Mouse (Mus musculus) spleen, postnatal 36 days (tissue): ENCODE data around the gene Proser1.
A peak's percentile ranks its signal among the peaks of the same experiment; 100 is the strongest.

Source experiments
- DNase-seq, 2 experiments: peaks; one replicate each; pipeline ENCODE4 v3.0.0; 2022; ENCODE audit warnings: low spot score in 2 of 2, mixed read lengths in 1 of 2

Gene Proser1

GRCm38 (mm10) chr3:53463046-53463764 is at the start of gene Proser1, which contains the start of gene Nhlrc3:
Gene Proser1 (plus strand): TSS chr3:53463666.
Gene Nhlrc3 (minus strand): TSS chr3:53463332.
- peak; percentile 93 for DNase-seq

DNA sequence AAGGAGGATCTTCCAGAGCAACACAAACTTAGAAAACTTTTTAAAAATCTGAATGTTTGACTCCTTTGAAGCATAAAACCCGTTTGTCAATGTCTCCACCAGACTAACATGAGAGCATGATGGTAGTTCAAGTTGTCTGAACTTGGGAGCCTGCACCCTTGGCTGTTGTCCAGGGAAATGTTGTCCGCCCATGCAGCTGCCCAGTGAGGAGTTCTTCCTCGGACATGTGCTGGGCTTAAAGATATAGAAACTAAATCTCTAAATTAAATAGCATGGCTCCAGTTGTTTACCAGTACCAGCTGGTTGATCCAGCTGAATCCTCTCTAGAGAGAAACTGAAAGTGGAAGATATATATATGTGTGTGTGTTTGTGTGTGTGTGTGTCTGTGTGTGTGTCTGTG is 49.5 kb upstream of the Proser1 start:
- DNase-seq: no peak

DNA sequence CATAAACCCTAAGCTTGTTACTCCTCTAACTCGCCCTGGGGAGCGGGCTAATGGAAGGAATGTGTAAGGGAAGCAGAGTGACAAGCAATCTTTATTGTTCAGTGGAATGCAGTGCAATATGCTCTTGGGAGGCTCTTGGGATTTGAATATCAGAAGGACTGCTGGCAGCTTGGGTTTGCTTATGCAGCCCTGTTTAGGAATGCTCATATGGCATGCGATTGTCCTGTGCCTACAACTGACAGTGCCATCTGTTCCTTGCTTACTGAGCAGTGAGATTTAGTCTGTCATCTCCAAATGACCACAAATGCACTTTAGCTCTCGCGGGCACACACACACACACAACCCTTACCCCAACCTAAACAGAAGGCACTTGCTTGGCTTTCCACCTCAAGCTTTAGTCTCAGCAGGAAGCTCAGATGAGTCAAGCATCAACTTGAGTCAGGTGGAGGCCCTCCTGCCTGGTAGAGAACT is 47.4 kb upstream of the Proser1 start:
- no peak for DNase-seq

- no peak for DNase-seq
Measured at GRCm38 (mm10) chr3:53417701-53418100, 45.8 kb upstream of the Proser1 start.

GRCm38 (mm10) chr3:53421656-53422055 is 41.8 kb upstream of the Proser1 start:
- DNase-seq: no peak

GRCm38 (mm10) chr3:53422691-53423090 is 40.8 kb upstream of the Proser1 start:
- no peak for DNase-seq

DNA sequence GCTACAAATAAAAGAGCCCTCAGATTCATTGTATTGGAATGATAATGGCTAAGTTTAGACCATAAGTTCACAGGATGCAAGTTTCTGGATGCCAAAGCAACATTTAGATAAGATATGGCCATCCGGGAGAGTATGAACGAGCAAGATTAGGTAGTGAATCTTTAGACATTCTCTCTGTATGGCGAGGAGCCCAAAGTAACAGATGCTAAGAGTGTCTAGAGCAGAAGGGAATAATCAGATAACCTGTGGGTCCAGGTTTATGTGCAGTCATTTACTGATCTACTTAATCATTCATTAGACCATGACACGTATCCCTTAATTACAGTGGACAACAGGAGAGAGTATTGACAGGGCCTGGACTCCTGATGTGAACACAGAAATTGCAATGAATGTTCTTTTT is 39.9 kb upstream of the Proser1 start:
- no peak for DNase-seq

- DNase-seq: no peak
Measured at GRCm38 (mm10) chr3:53434610-53435009, 28.9 kb upstream of the Proser1 start.

DNA sequence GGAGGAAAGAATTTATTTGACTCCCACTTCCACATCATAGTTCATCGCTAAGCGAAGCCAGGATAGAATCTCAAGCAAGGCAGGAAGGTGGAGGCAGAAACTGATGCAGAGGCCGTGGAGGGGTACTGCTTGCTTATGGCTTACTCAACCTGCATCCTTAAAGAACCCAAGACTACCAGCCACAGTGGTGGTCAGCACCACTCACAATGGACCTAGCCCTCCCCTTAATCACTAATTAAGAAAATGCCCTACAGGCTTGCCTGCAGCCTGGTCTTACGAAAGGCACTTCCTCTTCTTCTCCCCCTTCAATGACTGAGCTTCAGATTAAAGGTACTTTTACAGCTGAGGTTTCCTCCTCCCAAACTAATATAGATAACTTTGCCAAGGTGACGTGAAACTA is 26.9 kb upstream of the Proser1 start:
- DNase-seq: no peak

GRCm38 (mm10) chr3:53445540-53445939 is 17.9 kb upstream of the Proser1 start:
- DNase-seq: no peak

- no peak for DNase-seq
Measured at GRCm38 (mm10) chr3:53446801-53447200, 16.7 kb upstream of the Proser1 start.

DNA sequence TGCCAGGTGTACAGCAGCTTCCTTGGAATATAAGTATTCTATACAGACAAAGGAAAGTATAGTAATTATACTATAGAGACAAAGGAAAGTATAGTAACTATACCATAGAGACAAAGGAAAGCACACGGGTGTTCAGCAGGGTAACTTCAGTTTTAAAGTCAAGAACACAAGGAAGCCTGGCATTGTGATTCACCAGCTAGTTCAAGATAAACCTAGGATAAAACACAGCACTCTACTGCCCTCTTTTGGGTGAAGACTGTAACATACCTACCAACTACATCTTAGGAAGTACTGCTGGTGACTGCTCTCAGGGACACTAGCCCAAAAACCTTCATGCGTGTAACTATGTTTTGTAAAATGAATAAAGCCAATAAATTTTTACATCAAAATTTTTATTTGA is 15.3 kb upstream of the Proser1 start:
- peak; percentile 28 to 52 for DNase-seq

- DNase-seq: no peak
Measured at GRCm38 (mm10) chr3:53450666-53451065, 12.8 kb upstream of the Proser1 start.

DNA sequence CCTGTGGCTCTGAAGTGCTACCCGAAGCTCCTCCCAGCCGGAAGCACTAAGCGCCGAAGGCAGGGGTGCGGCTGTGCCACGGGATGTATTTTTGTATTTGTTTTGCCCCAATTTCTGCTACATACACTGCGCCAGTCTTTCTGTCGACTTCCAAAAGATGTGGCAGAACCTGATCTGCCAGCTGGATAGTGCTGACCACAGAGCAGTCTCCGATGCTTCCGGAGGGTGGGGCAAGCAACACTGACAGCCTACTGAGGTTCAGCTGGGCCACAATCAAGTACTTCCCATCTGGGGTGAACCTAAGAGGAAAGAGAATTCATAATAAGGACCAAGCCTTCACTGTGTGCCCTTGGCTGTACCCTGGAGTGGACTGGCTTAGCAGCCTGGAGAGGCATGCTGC is 11.1 kb upstream of the Proser1 start:
- DNase-seq: no peak

- DNase-seq: no peak
Measured at GRCm38 (mm10) chr3:53453346-53453745, 10.1 kb upstream of the Proser1 start.

DNA sequence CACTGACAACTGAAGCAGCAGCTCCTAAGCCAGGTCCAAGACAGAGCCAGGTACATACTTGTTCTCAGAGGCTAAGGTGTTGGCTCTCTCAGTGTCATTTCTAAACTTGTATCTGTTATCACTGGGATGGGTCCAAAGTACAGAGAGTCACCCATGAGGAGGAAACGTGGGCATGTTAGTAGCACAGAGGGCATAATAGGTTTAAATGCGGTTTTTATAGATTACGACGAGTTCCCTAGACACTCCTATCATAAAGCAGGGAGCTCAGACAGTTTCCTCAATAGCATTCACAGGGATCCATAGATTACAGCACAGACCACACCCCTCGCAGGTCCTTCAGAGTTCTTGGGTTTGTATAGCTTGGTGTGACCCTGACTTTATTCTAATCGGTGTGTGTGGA is 9.5 kb upstream of the Proser1 start:
- DNase-seq: no peak

DNA sequence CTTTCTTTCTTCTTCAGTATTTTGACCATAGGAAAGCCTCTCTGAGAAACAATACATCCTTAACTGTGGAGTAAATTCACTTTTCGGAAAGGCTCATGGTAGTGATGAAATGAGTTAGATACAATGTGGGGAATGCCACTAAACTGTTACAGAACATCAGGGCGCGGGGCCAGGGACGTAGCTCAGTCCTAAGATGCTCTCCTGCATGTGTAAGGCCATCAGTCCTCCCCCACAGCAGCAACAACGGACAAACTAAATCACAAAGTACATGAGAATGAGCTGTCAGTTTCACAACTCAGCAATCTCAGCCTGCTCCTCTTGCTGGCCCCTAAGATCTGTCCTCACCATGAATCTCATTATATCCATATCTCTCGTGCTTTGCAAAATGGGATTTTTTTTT is 8.9 kb upstream of the Proser1 start:
- no peak for DNase-seq

DNA sequence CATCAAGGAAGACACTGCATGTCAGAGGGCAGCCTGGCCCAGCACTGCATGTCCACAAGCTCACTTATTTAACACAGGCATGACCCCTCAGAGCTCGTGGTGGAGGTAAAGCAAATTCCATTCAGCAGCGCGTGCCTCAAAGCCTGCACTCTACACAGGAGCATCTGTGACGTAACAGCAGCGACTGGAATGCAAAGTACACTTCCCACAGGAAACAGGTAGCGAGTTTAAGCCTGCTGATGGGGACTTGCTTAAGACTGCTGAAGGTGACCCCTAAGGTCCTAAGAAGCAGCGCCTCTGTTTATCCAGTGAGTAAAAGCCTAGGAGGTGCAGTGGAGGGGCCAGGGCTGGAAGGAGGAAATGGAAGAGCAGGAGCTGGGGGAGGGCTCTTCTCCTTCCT is 8.5 kb upstream of the Proser1 start:
- DNase-seq: no peak

GRCm38 (mm10) chr3:53457750-53458149 is 5.7 kb upstream of the Proser1 start:
- no peak for DNase-seq

- DNase-seq: no peak
Measured at GRCm38 (mm10) chr3:53460106-53460505, 3.4 kb upstream of the Proser1 start.

- DNase-seq: no peak
Measured at GRCm38 (mm10) chr3:53462701-53463045, 793 bp upstream of the Proser1 start.

GRCm38 (mm10) chr3:53463765-53464114 is 274 bp downstream of the Proser1 start:
- DNase-seq: no peak

GRCm38 (mm10) chr3:53464146-53464698 is 756 bp downstream of the Proser1 start:
- DNase-seq: no peak

- no peak for DNase-seq
Measured at GRCm38 (mm10) chr3:53465330-53465729, 1.9 kb downstream of the Proser1 start.
